Mouse (Mus musculus): ENCODE data around the gene Prdm5.

- TF ChIP-seq CTCF (IDR thresholded peaks at IDR 0.05; ENCODE audit: extremely low read depth, insufficient read length, insufficient replicate concordance, low read depth, low read length) (no peak), POLR2A (IDR thresholded peaks at IDR 0.05; ENCODE audit: low read depth, low read length) (no peak)
Measured at GRCm38 (mm10) chr6:65849127-65849526, 70.3 kb downstream of the Prdm5 start.
